Mouse (Mus musculus) lung, adult 2 months (tissue): ENCODE results near the gene Vmac.

Experiments
- CTCF ChIP-seq: fragments of 200-500 bp; IDR thresholded peaks from 2 replicates; pipeline ENCODE4 v1.5.1; 2011; ENCODE audit warnings: mild to moderate bottlenecking, low read length, control low read depth; ENCODE audit not compliant: insufficient read depth
- POLR2A ChIP-seq: fragments of 200-500 bp; IDR thresholded peaks from 2 replicates; pipeline ENCODE4 v1.6.1; 2011; ENCODE audit warnings: low read depth, mild to moderate bottlenecking, control low read depth, low read length, borderline replicate concordance; ENCODE audit errors: extremely low read depth

- TF ChIP-seq CTCF (no peak), POLR2A (no peak)
Observed at GRCm38 (mm10) chr17:56754271-56755185, 36.7 kb upstream of the Vmac start.
